Mouse (Mus musculus) stomach, postnatal 0 days (tissue): ENCODE results near the gene Msantd3. TPM values are rescaled to one million over a fixed set of nuclear protein-coding genes. Genes with fewer than 3 reads are reported as not detected.

Experiments used
- ATAC-seq: fragments of 200-750 bp; cut with Nextera tagmentation; 2 replicates; pipeline ENCODE4 v1.8.0; 2017; ENCODE audit not compliant: low FRiP score, low TSS enrichment
- DNase-seq: peaks from one replicate; pipeline ENCODE4 v3.0.0-alpha.2; 2016; ENCODE audit warnings: low spot score
- H3K27ac ChIP-seq: fragments of 300-500 bp; sonication (generic); replicated peaks from 2 replicates; pipeline ENCODE4 v1.5.1; 2014; ENCODE audit warnings: mild to moderate bottlenecking, control low read depth
- H3K27me3 ChIP-seq: fragments of 300-500 bp; sonication (generic); 2 replicates; pipeline ENCODE4 v1.6.1; 2014; ENCODE audit warnings: low read length; ENCODE audit not compliant: control insufficient read depth, insufficient read depth
- H3K36me3 ChIP-seq: fragments of 300-500 bp; sonication (generic); 2 replicates; pipeline ENCODE4 v1.6.1; 2014; ENCODE audit warnings: low read length, mixed read lengths; ENCODE audit not compliant: control insufficient read depth, insufficient read depth
- H3K4me1 ChIP-seq: fragments of 300-500 bp; sonication (generic); replicated peaks from 2 replicates; pipeline ENCODE4 v1.6.1; 2014; ENCODE audit warnings: antibody characterized with exemption; ENCODE audit not compliant: control insufficient read depth, insufficient read depth
- H3K4me2 ChIP-seq: fragments of 300-500 bp; sonication (generic); replicated peaks from 2 replicates; pipeline ENCODE4 v1.6.1; 2014; ENCODE audit warnings: low read depth, mild to moderate bottlenecking, control low read depth, moderate library complexity
- H3K4me3 ChIP-seq: fragments of 300-500 bp; sonication (generic); 2 replicates; pipeline ENCODE4 v1.5.1; 2014; ENCODE audit warnings: low read depth, low read length, control low read depth
- H3K9ac ChIP-seq: fragments of 300-500 bp; sonication (generic); 2 replicates; pipeline ENCODE4 v1.6.1; 2014; ENCODE audit warnings: mild to moderate bottlenecking, low read length, control low read depth, mixed read lengths
- H3K9me3 ChIP-seq: fragments of 300-500 bp; sonication (generic); 2 replicates; pipeline ENCODE4 v1.6.1; 2016; ENCODE audit warnings: low read length; ENCODE audit not compliant: control insufficient read depth
- CTCF ChIP-seq: IDR thresholded peaks from 2 replicates; pipeline ENCODE4 v1.5.1; 2016; ENCODE audit warnings: antibody characterized with exemption, low read depth, mild to moderate bottlenecking, moderate library complexity
- EP300 ChIP-seq: optimal IDR thresholded peaks from 2 replicates; pipeline ENCODE3; 2016; ENCODE audit warnings: antibody characterized with exemption
- WGBS: fragments of 180-500 bp; shearing (Covaris S2); extraction: QIAGEN DNeasy Blood & Tissue Kit; methylation state at CpG from one replicate; pipeline ENCODE4 v1.1.7; 2014; 5-methylcytosine and 5-hydroxymethylcytosine counted together
- polyA plus RNA-seq: library from polyadenylated mRNA; unstranded; fragments of >200 nt; fragmentation: Nextera tagmentation; extraction: Ambion mirVana; gene quantifications from 2 replicates; pipeline ENCODE4 v1.2.1, GENCODE M21; 2015

Msantd3 gene
- polyA plus RNA-seq, 1 experiment from 2014 or later = 11.0 TPM

DNA sequence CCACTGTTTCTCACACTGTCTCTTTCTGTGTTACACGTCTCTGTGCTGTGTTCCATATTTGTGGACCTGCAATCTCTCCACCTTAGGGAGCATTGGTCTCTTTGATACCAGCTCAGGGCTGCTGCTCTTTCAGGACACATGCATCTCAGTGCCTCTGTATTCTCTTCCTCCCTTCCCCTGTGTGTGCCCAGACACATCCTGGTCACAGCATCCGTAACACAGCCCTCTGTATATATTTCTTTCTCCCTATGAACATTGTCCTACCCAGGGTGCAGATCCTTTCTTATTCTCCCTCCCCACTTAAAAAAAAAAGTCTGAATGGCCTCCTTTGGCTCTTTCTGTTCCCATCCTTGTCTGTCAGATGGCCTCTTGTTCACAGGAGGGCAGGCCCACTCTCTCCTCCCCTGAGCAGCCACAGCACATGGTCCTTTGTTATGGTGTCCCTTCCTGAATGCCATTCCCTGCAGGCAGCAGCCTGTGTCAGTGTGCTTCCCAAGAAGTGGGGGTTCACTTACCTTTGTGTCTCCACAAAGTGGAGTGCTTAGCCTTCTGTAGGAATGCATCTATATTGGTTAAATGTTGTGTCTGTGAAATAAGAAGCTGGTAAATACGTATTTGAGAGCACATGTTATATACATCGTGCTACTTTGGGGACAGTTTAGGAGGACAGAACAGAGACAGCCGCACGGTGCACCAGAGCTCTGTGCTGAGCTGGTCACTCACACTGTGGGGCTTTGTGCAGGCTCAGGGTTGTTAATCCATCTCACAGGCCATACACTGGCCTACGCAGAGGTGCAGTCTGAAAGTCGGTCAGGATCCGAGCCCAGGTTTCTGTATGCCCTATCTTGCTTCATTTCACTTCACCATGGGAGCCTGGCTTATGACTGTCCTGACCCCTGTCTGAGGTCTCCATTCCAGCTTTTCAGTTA is 7.1 kb downstream of the Msantd3 start:
- H3K9ac ChIP-seq = no peak overlapping the region
- 78% methylated on average over 9 of the region's 9 CpGs for WGBS
- H3K9me3 ChIP-seq = no peaks in the 10 kb centered on the region
- H3K27ac ChIP-seq = no peak overlapping the region
- H3K36me3 ChIP-seq = no peaks in the 10 kb centered on the region
- H3K4me2 ChIP-seq = no peak overlapping the region
- no peaks in the 10 kb centered on the region; the same call in 1 of the 2 replicates for H3K4me1 ChIP-seq
- DNase-seq = no peak
- 0 out of 2 replicates have a peak, but pooled peaks have one; percentile 33 for ATAC-seq
- no peak overlapping the region for H3K4me3 ChIP-seq
- no peaks in the 10 kb centered on the region for H3K27me3 ChIP-seq
- TF ChIP-seq EP300 = no peak
- no peak for TF ChIP-seq CTCF

GRCm38 (mm10) chr4:48548393-48549045 is 8.8 kb downstream of the Msantd3 start:
- ATAC-seq = no peak
- WGBS = 47% methylated on average over 6 of the region's 6 CpGs
- Histone ChIP-seq H3K9ac (no peak overlapping the region), H3K27me3 (no peaks in the 10 kb centered on the region), H3K4me3 (no peak overlapping the region), H3K36me3 (peaks cover 5% of the 10 kb centered on the region), H3K27ac (no peak overlapping the region), H3K4me2 (no peak overlapping the region), H3K9me3 (no peaks in the 10 kb centered on the region), H3K4me1 (no peaks in the 10 kb centered on the region)
- DNase-seq = no peak
- TF ChIP-seq EP300 (no peak), CTCF (no peak)

DNA sequence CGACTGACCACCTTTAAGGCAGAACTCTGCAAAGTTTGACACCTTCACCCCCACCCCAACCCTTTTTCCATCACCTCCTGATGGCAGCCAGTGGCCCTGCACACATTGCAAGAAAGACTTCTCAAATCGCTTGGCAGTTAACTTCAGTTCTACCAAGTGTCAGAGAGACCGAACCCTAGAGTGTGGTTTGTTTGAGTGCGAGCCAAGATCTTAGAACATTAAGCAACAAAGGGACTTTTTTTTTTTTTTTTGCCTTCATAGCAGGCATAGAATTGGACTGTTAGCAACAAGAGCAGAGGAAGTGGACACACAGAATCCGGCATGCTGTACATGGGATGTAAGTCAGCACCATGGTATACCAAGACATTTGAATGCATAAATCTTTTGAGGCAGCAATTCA is 9.9 kb downstream of the Msantd3 start:
- no peak for TF ChIP-seq EP300
- no peak for TF ChIP-seq CTCF
- Histone ChIP-seq H3K4me1 (no peaks in the 10 kb centered on the region), H3K36me3 (peaks cover 5% of the 10 kb centered on the region), H3K27me3 (no peaks in the 10 kb centered on the region), H3K9ac (no peak overlapping the region), H3K27ac (no peak overlapping the region), H3K9me3 (no peaks in the 10 kb centered on the region), H3K4me2 (no peak overlapping the region), H3K4me3 (no peak overlapping the region)
- 46% methylated on average over 5 of the region's 5 CpGs for WGBS
- ATAC-seq (no peak), DNase-seq (no peak)

- TF ChIP-seq CTCF = no peak
- no peak for TF ChIP-seq EP300
- ATAC-seq (no peak), DNase-seq (no peak)
- H3K36me3 ChIP-seq = peaks cover 5% of the 10 kb centered on the region
- no peak overlapping the region for H3K27ac ChIP-seq
- H3K4me1 ChIP-seq = no peaks in the 10 kb centered on the region
- no peaks in the 10 kb centered on the region for H3K27me3 ChIP-seq
- no peak overlapping the region for H3K4me3 ChIP-seq
- no peaks in the 10 kb centered on the region for H3K9me3 ChIP-seq
- no peak overlapping the region for H3K4me2 ChIP-seq
- WGBS = 93% methylated on average over 26 of the region's 27 CpGs
- no peak overlapping the region for H3K9ac ChIP-seq
These were observed 12.8 kb downstream of the Msantd3 start for GRCm38 (mm10) chr4:48552486-48553064.

GRCm38 (mm10) chr4:48554132-48554531 is 14.4 kb downstream of the Msantd3 start:
- no peak for ATAC-seq
- 90% methylated on average over 7 of the region's 7 CpGs for WGBS

More at GRCm38 (mm10) chr4:48554132-48554531, 14.4 kb downstream of the Msantd3 start:
- no peak for DNase-seq
- Histone ChIP-seq H3K4me2 (no peak overlapping the region), H3K27ac (no peak overlapping the region), H3K4me3 (no peak overlapping the region), H3K9ac (no peak overlapping the region), H3K4me1 (no peaks in the 10 kb centered on the region), H3K27me3 (no peaks in the 10 kb centered on the region), H3K36me3 (peaks cover 5% of the 10 kb centered on the region), H3K9me3 (no peaks in the 10 kb centered on the region)
- no peak for TF ChIP-seq EP300
- no peak for TF ChIP-seq CTCF
